Mouse (Mus musculus) liver, adult 2 months (tissue): ENCODE results near the gene B230219D22Rik.

Experiments
- CTCF ChIP-seq: fragments of 200-500 bp; IDR thresholded peaks from 2 replicates; pipeline ENCODE4 v1.5.1; 2011; ENCODE audit warnings: low read depth, low read length, control low read depth
- POLR2A ChIP-seq: fragments of 200-500 bp; IDR thresholded peaks from 2 replicates; pipeline ENCODE4 v1.6.1; 2011; ENCODE audit warnings: low read length, control low read depth; ENCODE audit not compliant: insufficient read depth; ENCODE audit errors: extremely low read depth

DNA sequence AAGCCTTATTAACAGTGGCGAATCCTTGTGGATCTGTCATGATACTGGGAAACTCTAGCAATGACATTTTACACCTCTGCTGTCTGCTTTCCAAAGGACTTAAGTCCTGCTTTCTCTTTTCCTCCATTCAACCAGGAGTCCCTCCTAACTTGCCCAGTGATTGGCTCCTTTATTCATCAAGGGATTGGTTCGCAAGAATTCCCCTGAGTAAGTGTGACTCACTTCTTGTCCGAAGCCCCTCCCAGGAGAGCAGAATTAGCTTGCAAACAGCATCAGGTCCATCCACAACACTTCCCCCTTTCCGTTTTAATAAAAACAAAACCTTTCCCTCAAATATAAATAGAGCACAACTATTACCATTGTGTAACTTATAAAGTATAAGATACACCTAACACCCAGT lies 11.4 kb downstream of the B230219D22Rik start:
- TF ChIP-seq POLR2A (no peak), CTCF (no peak)
